Mouse (Mus musculus): ENCODE results near the gene Epha1.

DNA sequence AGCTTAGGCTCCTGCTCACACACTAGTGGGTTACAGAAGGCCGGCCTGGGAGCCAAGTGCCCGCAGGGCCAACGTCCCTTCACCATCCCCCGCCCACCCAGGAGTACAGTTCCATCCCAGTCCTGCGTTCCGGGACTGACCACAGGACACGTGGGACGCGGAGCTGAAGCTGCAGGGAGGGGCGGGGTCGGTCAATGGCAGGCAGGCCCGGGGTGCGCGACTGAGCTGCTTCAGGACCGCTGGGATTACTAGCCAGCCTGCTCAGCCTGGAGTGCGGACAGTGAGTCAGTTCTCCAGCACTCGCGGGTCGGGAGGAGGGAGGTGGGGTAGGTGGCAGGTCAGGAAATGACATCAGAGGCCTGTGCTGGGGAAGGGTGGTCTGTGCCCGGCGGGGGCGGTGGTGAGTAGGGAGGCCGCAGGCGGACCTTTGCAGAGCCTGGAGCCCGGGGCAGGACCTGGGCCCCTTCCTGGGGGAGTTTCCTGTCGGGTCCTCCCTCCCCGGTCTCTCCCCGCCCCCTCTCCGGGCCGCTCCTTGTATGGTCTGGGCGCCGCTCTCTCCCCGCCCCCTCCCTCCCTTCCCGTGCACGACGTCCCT lies 23.5 kb downstream of the Epha1 start, which contains the start of gene Zyx:
- TF ChIP-seq CTCF (IDR thresholded peaks at IDR 0.05; ENCODE audit: insufficient read depth, low read depth, low read length) (no peak), POLR2A (IDR thresholded peaks at IDR 0.05; ENCODE audit: insufficient read depth, low read depth, low read length) (no peak; the same call in 1 of the 2 replicates)
